Mouse (Mus musculus) spleen, postnatal 36 days (tissue): Measurements from ENCODE around the gene Ccdc88a.
"Not testable (repeated sequence)": the region's sequence is repeated elsewhere in the genome, so short reads cannot be mapped to it uniquely, and the experiment has no call there.

ENCODE experiments used
- DNase-seq, 2 experiments: peaks; one replicate each; pipeline ENCODE4 v3.0.0; 2022; ENCODE audit warnings: low spot score in 2 of 2, mixed read lengths in 1 of 2

Ccdc88a gene

DNA sequence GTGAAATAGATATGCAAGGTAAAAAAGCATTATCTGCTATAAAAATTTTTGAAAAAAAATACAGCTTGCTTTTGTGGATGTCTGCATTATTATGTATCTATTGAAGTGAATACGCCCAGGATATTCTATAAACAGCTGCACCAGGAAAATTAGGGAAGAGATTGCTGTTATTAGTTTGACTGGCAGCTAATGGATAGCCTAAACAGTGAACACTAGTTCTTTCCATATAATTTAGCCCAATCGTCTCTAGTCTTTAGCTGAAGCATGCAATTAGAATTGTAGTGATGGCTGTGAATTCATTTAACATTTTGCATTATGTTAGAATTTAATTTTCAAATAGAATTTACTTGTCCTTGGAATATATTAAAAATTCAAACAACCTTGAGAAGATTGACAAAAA, 75.3 kb downstream of the Ccdc88a start:
- DNase-seq, result no peak

DNA sequence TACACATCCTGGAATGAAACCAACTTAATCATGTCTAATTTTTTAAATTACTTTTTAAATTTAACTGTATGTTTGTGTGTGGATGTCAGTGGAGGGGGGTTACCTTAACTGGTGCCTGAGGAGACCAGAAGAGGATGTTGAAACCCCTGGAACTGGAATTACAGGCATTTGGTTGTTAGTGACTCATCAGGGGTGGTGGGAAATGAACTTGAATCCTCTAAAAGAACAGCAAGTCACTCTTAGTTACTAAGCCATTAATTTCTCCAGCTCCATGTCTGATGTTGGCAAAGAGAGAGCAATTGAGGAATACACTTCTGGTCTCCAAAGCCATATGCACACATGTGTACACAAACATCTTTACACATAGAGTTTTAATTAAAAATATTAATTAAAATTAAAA, 101.2 kb downstream of the Ccdc88a start:
- no peak for DNase-seq

DNA sequence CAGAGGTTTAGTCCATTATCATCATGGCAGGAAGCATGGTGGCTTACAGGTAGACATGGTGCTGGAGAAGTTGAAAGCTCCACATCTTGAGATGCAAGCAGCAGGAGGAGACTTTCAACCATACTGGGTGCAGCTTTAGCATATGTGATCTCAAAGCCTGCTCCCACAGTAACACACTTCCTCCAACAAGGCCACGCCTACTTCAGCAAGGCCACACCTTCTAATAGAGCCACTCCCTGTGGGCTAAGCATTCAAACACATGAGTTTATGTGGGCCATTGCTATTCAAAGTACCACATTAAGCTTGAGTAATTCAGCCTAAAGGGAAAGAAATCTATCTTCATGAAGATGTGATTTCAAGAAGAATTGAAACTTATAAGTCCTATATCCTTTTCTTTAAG, 119.7 kb downstream of the Ccdc88a start:
- no peak for DNase-seq

DNA sequence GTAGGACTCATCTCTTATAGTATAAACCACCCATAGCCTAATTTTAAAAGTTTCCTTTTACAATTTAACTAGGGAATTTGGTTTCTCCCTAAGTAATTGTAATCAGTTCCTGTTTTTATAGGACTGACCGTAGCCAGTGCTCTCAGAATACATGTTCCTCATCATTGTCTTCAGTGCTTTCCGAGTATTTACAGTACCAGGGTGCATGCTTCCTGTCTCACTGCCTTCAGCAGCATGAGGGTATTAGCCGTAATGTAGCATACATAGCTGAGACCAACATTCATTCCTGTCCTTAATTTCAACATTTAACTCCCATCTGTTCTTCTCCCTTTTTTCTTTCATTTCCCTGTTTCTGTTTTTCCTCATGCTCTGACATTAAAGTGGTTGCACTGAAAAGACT, 123.5 kb downstream of the Ccdc88a start:
- no peak for DNase-seq

DNA sequence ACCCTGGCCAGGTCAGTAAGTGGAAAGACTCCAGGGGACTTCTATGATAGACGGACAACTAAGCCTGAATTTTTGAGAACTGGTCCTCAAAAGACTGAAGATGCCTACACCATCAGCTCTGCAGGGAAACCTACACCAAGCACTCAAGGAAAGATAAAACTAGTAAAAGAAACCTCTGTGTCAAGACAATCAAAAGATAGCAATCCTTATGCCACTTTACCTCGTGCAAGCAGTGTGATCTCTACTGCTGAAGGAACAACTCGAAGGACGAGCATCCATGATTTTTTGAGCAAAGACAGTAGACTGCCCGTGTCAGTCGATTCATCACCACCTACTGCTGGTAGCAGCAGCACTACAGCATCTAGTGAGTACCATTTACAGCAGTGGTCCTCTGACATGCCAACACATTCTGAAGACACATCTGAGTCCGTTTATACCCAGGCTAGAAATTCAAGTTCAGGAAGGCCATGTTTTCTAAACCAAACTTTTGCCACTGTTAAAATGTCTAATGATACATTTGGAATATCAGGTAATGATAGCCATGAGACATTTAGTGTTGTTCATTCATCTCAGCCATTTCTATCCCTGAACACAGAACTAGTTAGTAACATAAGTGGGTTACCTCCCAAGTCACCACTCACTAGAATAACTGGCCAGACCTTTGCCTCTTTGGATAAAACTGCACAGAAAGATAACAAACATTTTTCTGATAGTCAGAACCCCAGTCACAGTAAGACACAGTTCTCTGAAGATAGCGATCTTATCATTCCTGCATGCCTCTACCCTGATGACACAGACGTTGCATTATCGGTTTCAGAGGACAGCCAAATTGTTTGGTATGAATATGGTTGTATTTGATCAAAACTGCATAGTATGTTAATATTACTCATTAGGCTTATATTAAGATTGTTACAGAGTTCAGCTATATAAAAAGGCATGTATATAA, 130.8 kb downstream of the Ccdc88a start:
- no peak for DNase-seq

DNA sequence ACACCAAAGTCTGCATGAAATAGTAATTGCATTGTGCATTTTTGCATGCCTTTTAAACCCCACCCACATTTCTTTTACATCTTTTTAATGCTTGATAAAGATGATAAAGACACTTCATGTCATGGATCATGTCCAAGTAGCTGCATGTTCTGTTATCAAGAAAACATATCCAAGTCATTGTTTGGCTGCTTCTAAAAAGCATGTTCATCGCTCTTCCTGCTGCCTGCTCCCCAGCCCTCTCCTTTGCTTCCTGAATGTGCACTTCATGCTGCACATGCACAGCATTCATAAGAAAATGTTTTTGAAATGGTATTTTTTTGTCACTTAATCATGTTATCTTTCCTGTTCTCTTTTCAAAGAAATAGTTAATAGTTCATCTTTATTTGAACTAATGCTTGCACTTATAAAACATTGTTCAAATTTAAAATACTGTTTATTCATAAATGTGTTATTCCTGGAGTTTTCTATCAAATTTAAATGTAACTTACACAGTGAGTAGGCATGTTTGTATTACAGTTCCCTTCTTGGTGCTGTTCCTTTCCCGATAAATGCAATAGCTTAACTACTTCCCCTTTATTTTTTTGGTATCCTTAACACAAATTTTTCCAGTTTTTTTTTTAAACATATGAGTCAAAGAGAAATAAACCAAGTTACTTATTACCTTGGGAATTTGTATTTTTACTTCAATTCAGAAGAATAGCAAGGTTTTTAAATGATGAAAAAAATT, 131.6 kb downstream of the Ccdc88a start:
- no peak for DNase-seq

DNA sequence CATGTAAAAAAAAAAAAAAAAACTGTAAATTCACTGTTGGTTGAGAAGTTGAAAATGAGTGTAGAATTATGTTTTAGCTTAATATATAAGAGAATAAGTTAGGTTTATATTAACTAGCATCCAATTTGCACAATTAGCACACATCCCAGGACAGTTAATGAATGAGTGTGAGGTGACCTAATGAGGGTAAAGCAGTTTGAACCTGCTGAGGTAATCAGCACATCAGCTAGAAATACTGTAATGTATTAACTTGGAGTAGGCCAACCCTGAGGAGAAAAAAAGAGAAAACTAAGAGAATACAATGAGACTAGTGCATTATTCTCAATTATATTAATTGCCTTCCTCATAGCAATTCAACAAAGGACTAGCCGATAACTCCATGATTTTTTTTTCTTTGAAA, 136.0 kb downstream of the Ccdc88a start:
- DNase-seq, result no peak

DNA sequence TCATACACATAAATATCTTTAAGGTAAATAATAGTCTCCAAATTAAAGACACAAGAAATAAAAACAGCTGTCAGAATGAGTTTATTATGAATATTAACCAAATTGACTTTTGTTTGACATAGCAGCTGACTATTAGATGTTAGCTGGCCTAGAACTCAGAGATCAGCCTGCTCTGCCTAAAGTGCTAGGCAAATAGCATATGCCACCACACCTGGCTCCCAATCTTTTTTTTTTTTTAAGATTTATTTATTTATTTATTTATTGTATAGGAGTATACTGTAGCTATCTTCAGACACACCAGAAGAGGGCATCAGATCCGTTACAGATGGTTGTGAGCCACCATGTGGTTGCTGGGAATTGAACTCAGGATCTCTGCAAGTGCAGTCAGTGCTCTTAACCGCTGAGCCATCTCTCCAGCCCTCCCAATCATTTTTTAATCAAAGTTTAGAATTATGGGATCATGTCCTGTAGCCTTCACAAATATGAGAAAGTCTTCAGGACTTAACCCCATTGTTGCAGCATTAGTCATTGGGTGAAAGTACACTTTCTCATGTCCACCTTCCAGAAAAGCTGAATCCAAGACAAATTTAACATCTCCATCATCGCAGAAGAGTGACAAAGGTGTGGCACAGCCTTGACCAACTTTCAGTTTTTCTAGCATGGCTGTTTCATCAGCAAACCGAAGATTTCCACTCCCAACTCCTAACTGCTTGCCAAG, 139.5 kb downstream of the Ccdc88a start:
- no peak for DNase-seq

DNA sequence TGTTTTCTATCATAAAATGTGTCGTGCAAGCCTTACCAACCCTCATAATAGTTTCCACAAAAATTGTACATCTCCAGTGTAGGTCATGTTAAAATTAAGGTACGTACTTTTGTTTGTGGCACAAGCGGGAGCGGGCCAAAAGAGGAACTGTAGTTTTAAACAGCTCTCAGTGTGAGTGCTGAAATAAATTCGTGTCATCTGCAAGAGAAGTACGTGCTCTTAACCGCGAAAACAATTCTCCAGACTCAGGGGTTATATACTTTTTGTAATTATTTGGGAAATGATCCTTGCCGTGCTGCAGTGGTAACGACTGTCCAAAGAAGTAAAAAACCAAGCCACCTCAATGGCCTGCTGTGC, 140.8 kb downstream of the Ccdc88a start:
- peak in 1 of 2 experiments; percentile 18 for DNase-seq

DNA sequence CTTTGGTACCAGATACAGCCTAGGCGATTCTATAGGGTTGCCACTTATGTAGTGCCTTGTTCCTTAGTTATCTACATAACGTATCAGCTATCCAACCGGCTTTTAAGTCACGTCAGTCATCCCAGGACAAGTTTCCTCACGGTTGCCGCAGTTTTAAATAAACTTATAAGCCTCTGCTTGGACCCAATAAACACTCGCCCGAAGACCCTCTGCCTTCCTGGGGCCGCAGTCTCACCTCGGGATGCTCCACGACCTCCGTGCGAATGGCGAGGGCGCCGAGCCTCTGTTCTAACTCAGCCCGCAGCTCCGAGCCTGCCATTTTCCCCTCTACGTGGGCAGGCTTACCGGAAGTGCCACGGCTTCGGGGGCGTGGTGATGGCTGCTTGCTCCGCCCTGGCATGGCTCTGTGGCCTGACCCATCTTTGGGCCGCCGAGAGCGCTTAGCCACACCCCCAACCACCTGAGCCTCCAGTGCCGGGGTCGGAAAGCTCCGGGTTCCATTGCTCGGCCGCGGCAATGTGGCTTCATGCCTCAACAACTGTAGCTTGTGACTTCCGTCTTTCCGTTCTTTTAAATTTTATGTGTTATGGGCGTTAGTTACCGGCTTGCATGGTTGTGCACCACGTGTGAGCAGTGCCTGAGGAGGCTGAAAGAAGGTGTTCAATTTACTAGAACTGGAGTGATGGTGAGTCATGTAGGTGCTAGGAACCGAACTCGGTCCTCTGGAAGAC, 141.4 kb downstream of the Ccdc88a start, which contains the start of gene Prorsd1:
TSS of gene Prorsd1 (minus strand) at position 352 of the 731 bp plus-strand sequence.
- peak; percentile 95 to 96 for DNase-seq

DNA sequence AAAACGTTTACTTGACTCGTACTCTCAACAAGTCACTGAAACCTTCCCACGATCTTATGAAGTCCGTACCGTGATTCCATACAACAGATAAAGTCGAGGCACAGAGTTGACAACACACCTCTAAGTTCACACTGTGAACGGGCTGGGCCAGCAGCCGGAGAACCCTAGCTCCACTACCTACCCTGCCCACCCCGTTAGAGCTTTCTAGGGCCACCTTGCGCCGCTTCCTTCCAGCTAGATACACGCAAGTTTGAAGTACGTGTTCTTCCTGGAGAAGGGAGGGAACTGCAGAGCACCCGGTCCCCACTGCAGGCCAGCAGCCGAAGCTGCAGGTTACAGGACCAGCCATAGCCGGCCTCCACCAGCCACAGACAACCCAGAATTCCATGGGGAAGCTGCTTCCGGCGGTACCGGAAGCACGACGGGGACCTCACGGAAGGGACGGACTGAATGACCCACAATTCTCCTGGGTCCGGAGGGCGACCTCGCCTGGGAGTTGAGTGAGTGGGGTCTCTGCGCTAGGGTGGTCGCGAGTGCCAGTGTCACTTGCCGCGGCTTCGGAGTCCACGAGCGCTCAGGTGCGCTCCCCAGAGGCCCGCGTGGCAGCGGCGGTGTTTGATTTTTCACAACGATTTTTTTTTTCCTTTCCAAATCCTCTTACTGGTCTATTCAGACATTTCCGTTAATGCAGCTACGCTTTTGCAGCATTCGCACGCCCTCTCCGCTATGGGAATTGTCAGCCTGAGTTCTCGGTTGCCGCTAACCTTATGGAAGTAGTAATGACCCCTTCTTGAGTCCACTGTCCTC, 152.7 kb downstream of the Ccdc88a start, which contains the start of gene Mtif2:
TSS of gene Mtif2 (plus strand) at position 421 of the 807 bp plus-strand sequence.
- DNase-seq, result peak; percentile 61 to 67

DNA sequence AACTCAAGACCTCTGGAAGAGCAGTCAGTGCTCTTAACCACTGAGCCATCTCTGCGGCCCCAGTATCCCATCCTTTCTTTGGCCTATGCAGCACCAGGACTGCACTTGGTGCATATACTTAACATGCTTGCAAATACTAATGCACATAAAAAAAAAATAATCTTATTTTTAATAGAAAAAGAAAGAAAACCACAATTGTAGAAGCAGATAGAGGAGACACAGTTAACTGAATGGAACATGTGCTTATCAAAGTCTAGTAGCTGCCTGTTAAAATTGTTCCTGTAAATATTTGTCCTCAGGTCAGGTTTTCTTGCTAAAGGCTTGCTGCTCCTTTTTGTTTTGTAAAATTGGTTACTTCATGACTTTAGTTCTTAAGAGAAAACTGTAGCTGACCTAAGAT, 164.7 kb downstream of the Ccdc88a start:
- DNase-seq, result no peak

DNA sequence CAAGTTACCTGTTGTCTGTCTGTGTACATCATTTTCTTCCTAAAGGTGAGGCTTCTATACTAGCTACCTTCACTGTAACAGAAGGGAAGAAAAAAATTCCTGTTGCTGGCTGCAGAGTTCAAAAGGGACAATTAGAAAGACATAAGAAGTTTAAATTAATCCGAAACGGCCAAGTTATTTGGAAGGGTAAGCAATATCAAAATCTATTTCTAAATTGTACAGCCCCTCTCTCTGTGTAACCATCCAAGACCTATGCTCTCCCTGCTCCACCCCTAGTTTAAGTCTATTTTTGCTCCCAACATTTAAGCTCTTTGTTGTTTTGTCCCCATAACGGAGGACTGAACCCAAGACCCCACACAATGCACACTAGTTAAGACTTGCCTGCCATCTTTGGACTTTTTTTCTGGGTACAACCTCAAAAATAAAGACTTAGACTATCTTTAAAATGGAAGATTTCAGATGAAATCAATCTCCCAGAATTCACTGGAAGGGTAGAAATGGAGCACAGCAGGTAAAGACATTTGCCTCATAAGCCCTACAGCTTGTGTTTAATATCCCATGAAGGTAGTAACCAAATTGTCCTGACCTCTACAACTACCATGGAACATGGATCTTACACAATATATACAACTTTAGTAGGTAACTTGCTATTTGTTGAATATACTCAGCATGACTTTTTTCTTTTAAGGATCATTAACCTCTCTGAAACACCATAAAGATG, 170.9 kb downstream of the Ccdc88a start:
- DNase-seq, result no peak

DNA sequence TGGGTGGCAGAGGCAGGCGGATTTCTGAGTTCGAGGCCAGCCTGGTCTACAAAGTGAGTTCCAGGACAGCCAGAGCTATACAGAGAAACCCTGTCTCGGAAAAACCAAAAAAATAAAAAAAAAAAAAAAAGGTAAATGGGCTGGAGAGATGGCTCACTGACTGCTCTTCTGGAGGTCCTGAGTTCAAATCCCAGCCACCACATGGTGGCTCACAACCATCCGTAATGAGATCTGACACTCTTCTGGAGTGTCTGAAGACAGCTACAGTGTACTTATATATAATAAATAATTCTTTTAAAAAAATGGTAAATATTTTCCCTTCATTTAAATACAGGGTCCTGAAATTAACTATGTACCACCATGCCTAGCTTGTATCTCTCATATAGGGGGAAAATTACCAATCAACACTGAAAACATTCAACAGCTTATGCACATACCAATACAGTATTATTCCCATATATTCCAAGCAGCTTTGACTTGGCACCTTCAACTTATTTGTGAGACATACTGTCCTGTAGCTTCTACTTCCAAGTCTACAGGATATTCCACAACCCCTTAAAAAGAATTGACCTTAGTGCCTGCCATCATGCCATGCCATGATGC, 171.8 kb downstream of the Ccdc88a start:
- DNase-seq, result not testable (repeated sequence)

DNA sequence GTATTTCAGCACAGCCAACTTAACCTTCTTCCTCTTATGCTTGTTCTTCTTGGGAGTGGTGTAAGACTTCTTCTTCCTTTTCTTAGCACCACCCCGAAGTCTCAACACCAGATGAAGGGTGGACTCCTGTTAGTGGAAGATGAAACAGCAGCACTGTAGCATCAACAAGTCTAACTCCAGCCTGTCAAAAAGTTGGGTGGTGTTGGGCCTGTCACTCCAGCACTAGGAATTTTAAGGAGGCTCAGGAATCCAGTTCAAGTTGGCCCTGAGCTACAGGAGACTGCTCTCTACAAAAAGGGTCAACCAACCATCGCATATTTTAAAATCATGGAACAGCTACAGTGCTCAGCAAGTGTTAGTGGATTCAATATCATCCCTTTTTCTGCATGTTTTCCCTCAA, 172.8 kb downstream of the Ccdc88a start:
- DNase-seq, result not testable (repeated sequence)

DNA sequence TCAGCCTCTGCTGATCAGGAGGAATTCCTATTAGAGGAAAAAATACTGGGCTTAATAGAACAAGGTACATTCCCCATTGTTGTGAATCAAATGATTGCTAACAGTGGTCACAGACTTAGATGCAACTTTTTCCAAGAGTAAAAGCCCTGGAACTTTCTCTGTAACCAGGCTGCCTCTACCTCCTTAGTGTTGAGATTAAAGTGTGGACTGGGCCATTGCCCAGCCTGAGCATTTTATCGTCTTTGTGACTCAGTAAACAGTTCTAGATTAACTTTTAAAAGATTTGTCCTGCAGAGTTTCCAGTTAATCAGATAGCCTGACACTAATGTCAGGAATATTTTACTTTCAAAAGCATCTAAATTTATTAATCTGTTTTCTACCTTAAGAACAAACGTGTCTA, 173.3 kb downstream of the Ccdc88a start:
- no peak for DNase-seq

DNA sequence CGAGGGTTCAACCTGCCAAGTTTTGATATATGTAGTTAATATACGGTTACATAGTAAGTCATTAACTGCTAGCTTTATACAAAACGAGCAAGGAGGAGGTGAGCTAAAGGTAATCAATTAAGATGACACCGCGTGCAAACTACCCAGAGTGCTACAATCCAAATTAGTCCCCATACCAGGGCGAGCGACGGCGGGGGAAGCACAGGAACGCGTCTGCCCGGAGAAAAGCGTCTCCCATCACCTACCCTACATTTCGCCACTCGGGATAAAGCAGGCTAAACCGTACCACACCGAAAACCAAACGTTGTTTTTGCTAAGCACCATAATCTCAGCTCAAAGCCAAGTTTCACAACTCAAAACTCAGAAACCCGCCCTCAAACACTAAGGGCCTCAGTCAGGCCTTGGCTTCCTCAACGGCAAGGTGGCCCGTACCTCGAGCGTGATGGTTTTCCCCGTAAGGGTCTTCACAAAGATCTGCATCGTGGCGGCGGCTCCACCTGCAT, 173.8 kb downstream of the Ccdc88a start:
- DNase-seq, result no peak

DNA sequence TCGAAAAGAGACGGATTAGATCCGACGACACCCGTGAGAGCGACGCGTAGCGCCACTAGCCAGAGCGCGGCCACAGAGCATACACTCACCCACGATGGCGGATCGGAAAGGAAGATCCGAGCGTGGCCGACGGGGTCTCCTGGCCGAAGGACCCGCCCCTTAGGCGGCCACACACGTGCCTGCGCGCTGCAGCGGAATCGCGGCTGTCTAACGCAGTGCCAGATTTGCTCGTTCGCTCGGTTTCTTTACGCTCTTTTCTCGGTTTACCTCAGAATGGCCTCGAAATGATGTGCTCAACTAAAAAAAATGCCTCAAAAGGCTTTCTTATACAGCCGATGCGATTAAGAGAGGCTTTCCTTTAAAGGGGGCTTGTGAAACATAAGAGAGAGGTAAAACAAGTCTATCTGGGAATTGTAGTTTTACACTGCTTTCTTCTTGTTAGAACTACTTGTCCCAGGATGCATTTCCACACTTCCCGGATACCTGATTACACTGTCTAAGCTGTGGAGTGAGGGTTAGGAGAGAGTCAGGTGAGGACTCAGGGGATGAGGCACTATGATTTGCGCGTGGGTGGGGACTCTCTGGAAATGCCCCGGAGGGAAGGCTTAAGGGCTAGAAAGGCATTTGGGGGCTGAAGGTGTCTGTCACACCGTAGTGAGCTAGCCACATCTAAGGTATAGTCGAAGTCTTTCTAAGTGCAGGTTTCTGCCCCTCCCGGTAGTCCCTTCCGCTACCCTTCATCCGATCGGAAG, 174.5 kb downstream of the Ccdc88a start, which contains the start of the genes Clhc1 and Rps27a:
TSS of gene Clhc1 (plus strand) at position 199 of the 752 bp plus-strand sequence.
TSS of gene Rps27a (minus strand) at position 358 of the 752 bp plus-strand sequence.
- peak; percentile 89 to 92 for DNase-seq
